Mouse (Mus musculus): ENCODE measurements at regions not wholly inside any gene's neighbourhood (a gene's known extent, or its start where the extent isn't known, plus 50 kb on each side); places are given as distances from the start of the nearest gene placed in this dataset.
"Not testable (repeated sequence)": the region's sequence is repeated elsewhere in the genome, so short reads cannot be mapped to it uniquely, and the experiment has no call there.

DNA sequence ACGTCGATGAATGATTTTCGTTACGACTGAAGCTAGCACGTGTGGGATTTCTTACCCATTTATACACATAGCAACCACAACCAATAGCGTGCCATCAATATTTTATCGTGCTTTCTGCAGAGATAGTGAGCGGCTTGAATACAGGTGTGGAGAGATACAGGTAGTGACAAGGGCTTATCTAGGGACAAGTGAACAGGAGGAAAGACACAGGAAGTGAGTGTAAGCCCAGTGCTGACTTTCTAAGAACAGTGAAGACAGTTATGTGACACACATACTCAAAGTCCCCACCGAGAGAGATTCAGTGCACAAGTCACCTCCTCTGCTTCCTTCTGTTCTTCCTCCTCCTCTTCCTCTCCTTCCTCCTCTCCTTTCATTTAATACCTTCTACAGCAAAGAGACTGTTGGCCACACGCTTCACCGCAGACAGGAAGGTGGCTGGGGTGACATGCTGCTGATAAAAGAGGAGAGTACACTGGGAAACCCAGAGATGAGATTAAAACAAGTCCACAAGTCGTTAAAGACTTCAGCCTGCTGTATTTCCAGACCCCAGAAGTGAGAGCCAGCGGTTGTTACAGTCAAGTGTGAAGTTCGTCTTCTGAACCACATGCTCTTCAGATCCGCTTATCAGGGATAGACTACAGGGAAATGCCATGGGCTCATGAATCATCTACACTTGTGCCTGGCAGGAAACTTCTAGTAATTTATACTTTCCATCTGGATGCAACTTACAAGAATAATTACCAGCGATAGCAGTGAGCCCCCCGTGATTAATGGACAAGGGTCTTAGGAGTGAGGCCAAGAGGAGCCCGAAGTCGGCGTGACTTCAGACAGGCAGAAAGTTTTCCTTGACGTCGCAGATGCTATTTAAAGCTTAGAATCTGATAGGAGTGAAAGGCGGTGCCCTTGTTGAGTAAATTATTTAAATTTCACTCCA, 180.5 kb downstream of the Gxylt1 start:
- no peak for DNase-seq (ENCODE audit: low read depth, low spot score)

DNA sequence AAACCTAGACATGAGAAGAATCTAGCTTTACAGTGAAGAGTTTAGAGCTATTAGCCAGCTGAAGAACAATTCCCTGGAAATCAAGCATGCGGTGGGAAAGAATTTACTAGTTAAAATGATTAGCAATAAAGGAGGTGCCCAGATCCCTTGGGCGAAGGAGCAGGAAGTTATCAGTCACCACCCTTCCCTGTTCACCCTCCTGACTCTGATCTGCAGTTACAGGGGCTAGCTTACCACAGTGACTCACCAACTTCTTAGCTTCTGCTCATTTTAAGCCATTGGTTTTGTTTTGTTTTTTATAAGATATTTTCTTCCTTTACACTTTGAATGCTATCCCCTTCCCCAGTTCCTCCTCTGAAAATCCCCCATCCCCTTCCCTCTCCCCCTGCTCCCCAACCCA, 183.6 kb downstream of the Gxylt1 start:
- DNase-seq (ENCODE audit: low read depth, low spot score), result no peak

DNA sequence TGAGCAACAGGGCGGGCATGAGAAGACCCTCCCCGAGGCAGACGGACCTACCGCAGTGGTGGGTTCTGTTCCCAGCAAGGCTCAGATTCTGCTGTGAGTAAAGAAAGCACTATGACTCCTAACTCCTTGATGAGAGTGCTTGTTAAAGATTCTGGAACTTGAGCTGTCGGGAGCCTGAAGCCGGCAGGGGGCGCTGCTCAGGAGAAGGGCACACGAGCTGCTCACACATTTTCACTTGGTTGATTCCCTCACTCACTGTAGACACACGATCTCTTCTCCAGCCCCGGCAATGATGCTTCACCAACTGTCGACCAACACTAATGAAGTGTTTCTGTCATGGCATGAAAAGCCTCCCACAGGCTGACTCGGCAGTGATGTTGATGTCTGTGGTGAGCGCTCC, 185.6 kb downstream of the Gxylt1 start:
- DNase-seq (ENCODE audit: low read depth, low spot score), result peak; percentile 4

DNA sequence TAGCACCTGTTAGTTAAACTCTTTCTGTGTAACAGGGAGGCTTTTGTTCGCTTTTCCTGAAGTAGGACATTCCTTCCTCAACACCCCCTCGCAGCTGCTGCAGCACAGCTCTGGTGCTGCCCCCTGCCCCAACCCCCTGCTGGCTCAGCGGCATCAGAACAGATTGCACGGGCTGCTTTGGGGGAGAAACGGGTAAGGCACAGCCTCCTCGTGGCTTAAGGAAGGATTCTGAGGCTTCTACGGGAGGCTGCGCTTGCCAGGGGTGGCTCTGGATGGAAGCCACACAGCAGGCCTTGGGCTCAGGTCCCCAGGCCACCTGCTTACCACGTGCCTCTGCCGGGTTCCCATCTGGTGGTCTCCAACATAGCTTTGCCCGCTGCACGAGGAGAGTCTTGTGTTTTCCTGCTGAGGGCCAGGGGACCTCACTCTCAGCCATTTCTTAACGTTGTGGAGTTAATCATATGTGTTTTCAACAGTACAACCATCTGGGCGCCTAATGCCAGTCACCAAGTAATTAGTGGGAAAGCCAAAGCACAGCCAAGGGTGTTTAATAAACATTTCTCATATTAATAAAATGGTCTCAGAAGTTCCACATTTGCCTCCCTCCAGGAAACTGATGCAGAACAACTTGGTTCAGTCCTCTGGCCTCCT, 189.9 kb downstream of the Gxylt1 start:
- no peak for DNase-seq (ENCODE audit: low read depth, low spot score)

DNA sequence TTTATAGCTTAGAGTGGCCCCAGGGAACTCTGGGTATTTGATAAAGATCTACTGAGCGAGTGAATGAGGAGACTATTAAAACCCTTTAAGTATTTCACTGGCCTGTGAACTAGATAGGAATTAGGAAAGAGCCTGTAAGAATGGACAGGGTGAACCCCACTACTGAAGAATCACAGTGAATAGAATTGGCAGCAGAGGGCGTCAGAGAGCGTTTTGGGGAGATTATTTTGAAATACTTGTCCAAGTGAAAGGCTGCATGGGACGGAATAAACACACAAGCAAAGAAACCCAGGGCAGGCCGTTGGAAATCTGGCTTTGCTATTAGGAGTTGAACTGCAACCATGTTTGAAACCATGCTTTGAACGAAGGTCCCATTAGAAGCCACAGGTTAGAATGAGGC, 200.9 kb downstream of the Gxylt1 start:
- no peak for DNase-seq (ENCODE audit: low read depth, low spot score)

DNA sequence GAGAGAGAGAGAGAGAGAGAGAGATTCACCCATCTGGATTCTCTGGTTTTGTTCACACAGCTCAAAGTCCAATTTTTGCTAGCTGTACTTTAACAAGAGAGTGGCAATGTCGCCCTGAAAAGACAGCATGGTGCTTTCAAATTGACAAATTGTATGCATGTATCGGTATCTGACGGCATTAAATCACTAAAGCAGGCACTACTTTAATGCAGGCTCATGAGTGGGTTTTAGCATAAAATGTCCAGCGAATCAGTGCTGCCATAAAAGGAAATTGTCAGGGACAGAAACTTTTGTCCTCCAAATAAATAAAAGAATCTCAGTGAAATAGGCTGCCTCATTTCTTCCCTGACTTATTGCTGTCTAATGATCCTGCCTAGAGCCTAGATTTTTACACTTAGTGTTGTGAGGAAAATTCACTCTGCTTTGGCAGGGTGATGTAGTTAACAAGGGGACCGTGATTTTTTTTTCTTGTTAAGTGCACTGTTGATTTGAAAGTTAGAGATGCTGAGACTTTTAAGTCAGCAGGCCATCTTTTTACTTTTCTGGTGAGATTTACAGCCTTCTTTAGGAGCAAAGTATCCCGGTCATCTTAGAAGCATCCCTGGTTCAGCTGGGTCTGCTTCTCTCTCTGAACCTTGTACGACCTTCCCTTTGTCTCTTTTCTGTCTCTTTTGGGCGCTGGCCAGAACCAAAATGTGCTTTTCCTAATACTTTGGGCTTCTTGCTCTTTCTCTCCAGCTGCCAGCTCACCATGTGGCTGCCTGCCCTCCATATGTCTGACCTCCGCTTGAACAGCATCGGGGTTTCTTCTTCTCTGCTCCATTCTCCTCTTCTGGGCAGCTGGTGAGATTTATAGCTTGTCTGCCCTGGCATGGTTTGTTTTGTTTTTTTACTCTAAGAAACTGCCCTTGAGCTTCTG, 212.5 kb downstream of the Gxylt1 start:
- no peak for DNase-seq (ENCODE audit: low read depth, low spot score)

DNA sequence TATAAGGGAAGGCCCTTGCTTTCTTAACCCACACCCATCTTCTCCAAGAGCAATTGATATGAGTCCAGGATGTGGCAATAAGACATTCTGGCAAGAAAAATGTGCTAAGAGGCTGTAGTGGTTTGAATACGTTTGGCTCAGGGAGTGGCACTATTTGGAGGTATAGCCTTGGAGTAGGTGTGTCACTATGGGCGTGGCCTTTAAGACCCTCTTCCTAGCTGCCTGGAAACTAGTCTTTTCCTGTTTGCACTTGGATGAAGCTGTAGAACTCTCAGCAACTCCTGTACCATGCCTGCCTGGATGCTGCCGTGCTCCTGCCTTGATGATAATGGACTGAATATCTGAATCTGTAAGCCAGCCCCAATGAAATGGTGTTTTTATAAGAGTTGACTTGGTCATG, 221.5 kb downstream of the Gxylt1 start:
- DNase-seq (ENCODE audit: low read depth, low spot score), result no peak

DNA sequence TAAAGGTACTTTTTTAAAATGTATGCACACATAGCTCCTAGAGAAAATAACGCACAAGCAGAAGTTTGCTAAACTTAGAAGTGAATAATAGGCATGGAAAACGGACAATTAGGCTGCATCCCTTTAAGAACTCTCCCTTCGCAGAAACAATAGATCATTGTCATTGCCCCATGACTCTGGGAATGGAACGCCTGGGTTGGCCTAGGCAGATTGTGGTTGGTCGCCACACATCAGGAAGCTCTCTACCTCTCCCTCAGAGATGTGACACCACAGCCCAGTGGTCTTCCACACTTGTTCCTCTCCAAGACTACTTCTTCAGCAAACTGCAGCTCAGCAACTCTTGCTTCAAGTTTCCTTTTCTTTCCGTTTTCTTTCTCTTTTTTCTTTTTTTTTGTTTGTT, 247.8 kb downstream of the Gxylt1 start:
- DNase-seq (ENCODE audit: low read depth, low spot score), result no peak

DNA sequence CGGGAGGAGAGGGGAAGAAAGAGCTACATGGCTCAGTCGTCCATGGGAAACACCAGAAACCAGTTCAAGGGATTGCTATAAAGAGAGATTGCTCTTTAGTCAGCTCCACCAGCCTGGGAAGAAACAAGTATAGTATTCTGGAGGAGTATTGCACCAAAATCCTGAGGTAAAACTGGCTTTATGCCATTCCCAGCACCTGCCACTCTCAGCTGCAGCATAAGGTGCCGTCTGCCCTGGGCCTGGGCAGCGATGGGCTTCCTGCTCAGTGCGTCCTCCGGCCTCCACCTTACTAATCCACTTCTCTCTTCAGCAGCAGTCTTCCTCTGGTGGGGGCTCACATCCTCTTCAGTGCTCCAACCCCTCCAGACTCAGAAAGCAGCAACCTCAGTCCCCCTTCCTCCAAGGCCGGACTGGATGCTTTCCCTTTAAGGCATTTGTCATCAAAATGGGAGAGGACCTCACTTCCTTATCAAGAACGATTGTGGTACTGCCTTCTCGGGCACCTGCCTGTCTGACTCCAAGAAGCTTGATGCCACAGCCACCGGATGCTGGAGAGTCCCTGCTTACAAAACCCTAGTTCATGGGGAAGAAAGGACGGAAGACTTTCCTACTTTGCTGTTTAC, 248.4 kb downstream of the Gxylt1 start:
- no peak for DNase-seq (ENCODE audit: low read depth, low spot score)

DNA sequence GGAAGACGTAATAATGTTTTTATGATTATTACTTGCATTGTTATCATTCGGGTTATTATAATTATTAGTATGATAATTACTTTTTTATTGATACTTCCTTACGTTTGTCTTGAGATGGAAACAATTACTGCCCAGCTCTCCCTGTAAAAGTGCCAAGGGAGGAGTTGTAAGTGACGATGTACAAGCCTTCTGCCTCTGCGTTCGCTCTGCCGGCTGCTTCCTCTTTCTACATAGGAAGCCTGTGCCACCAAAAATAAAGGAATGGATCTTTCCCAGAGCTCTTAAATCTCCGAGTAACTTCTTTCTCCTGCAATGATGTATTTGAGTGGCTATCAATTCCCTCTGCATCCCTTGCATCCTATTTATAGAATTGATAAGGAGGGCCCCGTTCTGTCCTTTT, 249.2 kb downstream of the Gxylt1 start:
- DNase-seq (ENCODE audit: low read depth, low spot score), result no peak

DNA sequence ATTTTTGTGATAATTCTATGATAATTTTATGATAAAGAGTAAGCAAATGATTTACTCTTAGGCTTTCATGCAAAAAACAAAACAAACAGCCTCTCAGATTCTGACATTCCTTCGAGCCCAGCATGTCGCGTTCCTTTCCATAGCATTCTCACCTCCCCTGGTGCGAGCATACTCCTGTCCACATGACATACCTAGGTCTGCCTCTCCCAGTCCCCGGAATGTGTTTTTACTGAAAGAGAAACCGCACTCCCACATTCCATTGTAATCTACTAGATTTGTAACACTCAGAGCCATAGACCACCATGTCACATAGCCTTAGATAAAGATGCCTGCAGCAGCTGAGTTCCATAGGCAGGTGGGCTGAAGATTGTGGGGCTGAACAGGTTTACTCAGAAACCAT, 250.8 kb downstream of the Gxylt1 start:
- no peak for DNase-seq (ENCODE audit: low read depth, low spot score)

DNA sequence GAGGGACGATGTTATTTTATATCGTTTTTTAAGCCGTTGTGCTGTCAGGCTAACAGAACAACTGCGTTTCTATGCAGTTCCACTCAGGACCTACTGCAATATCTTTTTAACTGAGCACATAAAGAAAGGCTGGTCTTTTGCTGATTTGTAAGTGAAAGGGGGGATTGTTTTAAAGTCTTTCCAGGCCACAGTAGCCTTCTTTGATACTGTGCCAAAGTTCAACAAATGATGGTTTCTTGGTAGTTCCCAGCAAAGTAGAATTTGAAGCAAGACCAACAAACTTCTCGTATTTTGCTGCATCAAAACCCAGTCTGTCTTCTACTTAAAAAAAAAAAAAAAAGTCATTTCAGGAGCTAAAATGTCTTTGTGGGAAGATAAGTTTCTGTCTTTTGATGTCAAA, 263.8 kb downstream of the Gxylt1 start:
- DNase-seq (ENCODE audit: low read depth, low spot score), result no peak

DNA sequence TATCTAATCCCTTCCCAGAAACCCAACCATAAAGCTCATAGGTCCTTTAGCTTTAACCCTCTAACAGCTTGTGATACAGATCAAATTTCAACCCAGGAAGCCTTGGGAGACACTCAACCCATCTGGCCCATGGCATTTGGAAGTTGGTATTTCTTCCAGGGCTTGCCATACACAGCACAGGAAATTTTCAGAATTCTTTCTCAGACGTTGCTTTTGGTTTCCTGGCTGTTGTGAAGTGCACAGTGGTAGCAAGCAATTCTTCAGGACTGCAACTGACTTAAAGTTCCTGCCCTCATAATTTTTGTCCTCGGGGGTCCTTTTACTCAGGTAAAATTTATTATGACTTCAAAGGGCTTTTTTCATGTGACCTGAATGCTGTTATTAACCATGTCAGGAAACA, 264.4 kb downstream of the Gxylt1 start:
- no peak for DNase-seq (ENCODE audit: low read depth, low spot score)

DNA sequence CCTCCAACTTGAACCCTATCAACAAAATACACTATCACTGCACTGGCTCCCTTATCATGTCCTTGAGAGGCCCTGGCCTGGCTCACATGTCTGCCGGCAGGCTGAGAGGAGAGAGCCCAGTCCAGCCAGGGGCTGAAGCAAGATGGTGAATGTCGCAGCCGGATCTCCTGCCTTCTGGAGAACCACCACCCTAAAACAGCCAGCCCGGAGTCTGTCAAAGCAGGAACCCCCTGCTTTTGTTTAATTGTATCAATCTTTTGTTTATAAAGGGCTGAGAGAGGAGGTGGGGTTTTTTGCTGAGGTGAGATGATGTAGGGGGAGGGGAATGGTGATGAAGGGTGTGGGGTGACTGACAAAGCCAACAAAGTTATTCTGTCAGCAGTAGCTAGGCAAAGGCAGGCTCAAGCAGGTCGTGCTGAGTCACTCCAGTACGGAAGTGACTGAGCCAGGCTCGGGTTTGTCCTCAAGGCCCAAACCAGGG, 269.2 kb downstream of the Gxylt1 start:
- DNase-seq (ENCODE audit: low read depth, low spot score), result no peak

DNA sequence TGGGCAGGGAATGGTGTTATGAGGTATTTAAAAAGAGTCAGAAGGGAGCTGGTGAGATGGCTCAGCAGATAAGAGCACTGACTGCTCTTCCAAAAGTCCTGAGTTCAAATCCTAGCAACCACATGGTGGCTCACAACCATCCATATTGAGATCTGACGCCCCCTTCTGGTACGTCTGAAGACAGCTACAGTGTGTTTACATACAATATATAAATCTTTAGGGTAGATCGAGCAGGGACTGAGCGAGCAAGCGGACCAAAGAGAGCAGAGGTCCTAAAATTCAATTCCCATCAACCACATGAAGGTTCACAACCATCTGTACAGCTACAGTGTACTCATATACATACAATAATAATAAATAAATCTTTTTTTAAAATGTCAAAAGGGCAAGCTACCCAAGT, 269.8 kb downstream of the Gxylt1 start:
- DNase-seq (ENCODE audit: low read depth, low spot score), result not testable (repeated sequence)

DNA sequence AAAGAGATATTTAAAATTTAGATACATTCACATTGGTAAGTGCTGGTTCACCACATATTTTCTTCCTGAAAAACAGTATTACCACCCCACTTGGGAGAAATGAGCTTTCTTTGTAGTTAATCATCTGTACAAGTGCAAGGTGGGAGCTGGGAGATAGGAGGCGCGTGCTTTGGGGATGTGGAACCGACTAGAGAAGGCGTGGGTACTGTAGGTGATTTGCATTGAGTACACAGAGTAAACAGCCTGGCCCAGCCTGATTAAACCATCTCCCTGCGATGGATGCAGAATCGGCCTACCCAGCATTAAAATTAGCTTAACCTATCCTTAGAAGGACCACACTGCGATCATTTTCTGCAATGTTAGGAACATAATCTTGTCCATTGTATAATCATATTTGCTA, 270.4 kb downstream of the Gxylt1 start:
- no peak for DNase-seq (ENCODE audit: low read depth, low spot score)

DNA sequence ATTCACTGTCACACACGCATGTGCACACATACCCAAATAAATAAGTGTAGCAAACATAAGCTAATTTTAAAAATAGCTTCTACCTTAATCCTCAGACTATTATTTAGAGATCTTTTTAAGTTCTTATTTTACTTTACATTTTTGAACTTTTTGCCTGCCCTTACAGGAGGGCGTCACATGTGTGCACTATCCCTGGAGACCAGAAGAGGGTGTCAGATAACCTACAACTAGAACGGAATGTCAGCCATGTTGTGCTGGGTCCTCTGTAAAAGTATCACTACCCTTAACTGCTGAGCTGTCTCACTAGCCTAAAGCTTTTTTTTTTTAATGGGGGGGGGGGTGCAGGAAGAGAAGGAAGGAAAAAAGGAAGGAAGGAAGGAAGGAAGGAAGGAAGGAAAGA, 271.7 kb downstream of the Gxylt1 start:
- no peak for DNase-seq (ENCODE audit: low read depth, low spot score)

DNA sequence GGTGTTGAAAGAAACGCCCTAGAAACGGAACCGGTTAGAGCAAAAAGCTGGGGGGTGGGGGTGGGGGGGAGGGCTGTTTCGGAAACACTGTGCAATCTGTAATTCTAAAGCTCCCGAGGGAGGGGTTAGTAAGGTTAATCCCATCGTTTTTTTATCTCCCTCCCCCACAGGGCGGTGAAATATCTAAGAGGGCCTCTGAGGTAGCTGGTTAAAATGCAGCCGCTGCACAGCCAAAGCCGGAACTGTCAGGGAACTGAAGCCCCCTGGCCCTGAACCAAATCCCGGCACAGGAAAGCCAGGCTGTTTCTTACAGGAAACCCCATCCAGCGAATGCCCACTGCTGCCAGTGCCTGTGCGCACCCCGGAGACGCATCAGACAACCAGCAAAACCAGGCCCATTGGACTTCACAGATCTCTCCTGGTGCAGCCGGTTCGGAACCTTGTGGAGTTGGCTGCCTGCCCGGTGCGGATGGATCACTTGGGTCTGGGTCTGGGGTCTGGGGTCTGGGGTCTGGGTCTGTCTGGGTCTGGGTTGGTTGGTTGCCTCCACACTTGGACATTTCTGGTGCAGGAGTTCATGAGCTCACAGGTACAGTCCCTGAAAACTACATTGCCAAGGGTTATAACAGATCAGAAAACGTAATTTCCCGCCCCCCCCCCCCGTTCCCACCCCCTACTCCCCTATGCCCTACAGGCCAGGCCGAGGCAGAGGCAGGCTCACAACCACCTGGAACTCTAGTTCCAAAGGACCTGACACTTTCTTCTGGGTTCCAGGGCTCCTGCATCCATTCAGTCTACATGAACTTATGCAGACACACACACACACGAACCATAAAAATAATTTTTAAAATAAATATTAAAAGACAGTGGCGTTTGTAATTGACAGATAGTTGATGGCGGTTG, 272.7 kb downstream of the Gxylt1 start:
- no peak for DNase-seq (ENCODE audit: low read depth, low spot score)

DNA sequence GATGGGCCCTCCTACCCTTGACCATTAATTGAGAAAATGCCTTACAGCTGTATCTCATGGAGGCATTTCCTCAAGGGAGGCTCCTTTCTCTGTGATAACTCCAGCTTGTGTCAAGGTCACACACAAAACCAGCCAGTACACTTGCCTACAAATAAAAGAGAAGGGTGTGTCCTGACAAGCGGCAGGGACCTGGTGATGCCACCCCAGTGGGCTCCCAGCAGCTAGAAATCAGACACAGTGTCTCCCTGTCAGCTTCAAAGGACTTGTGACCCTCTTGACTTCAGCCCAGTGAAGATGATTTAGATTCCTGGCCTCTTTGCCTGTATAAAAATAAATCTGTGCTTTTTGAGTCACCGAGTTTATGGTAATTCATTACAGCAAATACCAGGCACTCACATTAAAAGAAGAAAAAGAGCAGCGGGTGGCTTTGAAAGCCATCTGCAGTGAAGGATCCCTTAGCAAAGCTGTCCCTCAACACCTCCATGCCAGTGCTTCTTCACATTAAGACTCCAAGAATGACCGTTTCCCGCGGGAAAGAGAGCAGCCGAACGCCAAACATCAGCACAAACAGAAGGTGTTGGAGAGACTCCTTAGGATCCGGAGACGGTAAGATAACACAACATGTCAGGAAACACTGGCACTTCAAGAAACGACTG, 273.5 kb downstream of the Gxylt1 start:
- DNase-seq (ENCODE audit: low read depth, low spot score), result no peak

DNA sequence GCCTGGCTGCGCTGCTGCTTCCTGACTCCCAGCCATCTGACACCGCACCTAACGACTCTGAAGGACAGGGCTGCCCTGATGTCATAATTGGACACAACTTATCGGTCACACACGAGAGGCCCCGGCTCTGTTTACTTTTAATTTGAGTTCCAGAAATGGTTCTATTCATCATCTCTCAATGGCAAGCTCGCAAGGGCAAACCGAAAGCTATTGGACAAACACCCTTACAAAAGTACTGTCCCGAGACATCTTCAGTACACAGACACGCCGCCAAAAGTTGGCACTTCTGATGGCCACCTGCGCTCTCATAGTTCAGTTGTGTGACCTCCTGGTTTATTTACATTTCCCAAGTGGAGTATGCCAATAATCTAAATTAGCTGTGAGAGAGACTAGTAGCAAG, 274.9 kb downstream of the Gxylt1 start:
- DNase-seq (ENCODE audit: low read depth, low spot score), result no peak
